Mouse (Mus musculus) urinary bladder, postnatal 4 days (tissue): ENCODE results near the gene Il9r.
"Not testable (repeated sequence)": the region's sequence is repeated elsewhere in the genome, so short reads cannot be mapped to it uniquely, and the experiment has no call there.

ENCODE experiments used
- DNase-seq, 2 experiments: peaks; one replicate each; pipeline ENCODE4 v3.0.0; 2021 to 2022; ENCODE audit warnings: low spot score in 2 of 2

The Il9r gene

DNA sequence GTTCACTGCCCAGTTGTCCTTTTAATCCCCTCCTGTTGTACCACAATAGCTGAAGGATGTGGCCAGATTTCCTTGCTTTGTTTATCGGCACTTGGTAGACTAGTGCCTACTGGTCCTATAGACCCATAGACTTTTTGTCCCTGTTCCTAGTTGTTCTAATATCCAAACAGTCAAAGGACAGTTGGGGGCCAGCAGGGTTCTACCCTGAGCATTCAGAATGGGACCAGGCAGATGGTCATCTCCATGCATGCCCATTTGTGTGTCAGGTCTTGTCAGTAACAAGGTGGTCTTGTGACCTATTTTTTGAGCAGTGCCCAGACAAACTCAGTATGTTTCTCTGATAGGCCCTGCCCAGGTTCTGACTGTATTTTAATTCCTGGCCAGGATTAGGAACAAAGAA lies 27.0 kb upstream of the Il9r start:
- no peak for DNase-seq

DNA sequence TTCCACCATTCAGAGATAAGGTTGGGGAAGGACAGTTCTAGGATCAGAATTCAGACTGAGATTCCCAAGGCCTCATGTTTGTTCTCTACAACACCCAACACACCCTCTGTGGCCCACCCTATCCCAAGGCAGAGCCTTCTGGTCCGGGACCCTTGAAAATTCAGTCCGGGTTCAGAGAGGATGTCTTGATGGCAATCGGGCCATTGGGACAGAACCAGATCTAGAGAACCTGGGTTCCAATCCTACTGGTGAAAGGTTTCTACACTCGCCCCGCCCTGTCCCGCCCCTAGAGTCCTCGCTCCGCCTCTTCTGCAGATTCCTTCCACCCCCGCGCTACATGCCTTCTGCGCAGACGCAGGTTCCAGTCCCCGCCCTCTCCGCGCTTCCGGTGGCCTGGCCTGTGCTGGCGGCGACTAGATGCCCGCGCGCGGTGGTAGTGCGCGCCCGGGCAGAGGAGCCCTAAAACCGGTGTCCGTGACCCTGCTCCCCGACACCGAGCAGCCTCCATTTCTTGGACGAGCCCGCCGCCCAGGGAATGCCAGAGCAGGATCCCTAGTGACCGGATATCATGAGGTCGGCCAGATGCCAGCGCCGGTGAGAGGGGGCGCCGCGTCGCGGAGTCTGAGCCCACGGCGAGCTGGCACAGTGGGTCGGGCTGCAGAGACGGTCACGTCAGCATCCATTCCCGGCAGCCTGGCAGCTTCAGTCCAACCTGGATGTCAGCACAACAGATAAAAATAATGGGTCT lies 26.2 kb upstream of the Il9r start, which contains the start of gene Mpg:
Gene Mpg, plus strand, starts transcription at position 382 of the 748 bp plus-strand sequence.
- DNase-seq: peak; percentile 85 to 86

DNA sequence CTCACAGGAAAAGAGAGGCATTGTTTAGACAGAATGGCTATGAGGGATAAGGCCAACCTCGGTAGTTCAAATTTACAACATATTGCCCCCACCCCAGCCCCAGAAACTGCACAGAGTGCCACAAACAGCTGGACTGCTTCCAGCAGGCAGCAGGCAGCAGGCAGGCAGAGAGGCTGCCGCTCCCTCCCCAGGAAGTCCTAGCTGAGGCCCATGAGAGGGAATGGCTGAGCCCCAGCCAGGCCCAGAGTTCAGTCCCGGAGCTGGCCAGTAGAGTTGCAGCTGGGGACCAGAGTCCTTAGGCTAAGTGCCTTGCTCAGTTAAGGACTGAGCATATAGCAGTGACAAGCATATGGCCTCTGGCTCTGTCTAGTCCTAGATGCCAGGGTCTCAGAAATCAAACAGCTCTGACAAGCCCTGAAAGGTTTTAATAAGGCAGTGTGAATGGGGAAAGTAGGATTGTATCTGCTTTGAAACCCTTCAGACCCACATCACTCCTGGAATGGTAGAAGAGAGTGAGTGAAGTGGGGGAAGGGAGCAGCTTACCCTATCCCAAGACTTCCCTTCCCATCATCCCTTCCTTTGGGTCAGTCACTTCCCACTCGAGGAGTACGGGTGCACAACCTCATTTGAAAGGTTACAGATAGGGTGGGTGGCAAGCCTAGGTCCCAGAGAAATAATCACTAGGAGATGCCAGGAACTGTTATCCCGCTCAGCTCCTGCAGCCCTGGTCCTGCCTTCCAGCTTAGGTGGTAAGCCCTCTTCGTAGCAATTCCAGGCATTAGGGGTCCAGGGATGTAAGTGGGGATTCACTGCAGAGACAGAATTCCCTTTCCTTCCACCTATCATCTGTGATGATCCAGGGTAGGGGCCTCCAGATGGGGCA lies 25.4 kb upstream of the Il9r start:
- DNase-seq: peak in 1 of 2 experiments; percentile 48

DNA sequence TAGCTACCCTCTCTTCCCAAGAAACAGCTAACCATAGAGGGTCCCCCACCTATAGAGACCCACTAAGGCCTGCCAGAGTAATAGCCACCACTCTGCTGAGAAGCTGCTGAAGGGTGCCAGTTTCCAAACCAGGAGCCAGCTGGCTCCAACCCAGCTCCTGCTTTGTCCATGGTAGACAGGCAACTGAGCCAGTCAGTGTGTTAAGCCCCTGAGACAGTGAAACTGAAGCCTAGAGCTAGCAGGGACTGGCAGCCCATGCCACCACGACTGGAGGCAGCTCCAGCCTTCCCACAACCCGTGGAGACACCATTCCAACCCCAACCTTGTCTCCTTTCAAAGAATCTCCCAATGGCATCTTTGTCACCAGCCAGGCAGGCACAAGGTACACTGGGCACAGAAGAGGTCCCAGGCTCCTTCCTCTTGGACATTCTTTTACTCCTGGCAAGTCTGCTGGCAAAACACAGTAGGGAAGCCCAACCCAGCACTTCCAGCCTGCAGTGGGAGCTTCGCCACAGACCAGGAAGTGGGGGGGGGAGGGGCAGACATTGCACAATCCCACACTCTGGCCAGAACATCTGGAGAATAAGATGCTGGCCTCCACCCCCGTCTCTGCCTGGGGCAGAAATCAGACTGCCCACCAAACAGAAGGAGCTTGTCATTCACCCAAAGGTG lies 24.5 kb upstream of the Il9r start:
- DNase-seq: peak; percentile 80 to 87

GRCm38 (mm10) chr11:32223297-32223967 lies 23.4 kb upstream of the Il9r start:
- no peak for DNase-seq

DNA sequence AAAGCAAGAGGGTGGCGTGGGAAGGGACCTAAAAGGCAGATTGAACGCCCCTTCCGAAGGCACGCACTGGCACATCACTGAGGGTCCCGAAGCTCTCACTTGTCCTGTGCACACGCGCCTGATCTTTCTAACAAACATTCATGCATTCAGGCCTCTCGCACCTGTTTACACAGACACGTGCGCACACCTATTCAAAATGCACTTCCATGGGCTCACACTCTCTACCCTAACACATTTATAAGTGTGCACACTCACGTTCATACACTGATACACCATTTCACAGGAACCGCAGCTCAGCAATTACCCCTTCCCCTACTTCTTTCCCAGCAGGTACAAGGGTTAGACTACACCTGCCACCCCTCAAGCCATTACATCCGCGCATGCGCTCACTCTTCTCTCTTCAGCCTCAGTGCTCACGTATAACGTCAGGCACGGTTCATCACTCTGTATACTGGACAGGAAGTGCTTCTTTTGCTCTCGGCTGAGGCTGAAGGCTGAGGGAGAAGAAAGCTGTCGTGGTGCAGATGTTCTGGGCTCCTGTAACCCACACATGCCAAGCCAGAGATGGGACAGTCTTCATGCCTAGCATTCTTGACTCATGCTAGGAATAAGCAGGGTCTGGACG lies 22.6 kb upstream of the Il9r start:
- no peak for DNase-seq

- DNase-seq: peak; percentile 73 to 77
Measured at GRCm38 (mm10) chr11:32221951-32222409, 21.9 kb upstream of the Il9r start, which contains the start of gene Rhbdf1. TSS of gene Rhbdf1 (minus strand) at chr11:32222300.

DNA sequence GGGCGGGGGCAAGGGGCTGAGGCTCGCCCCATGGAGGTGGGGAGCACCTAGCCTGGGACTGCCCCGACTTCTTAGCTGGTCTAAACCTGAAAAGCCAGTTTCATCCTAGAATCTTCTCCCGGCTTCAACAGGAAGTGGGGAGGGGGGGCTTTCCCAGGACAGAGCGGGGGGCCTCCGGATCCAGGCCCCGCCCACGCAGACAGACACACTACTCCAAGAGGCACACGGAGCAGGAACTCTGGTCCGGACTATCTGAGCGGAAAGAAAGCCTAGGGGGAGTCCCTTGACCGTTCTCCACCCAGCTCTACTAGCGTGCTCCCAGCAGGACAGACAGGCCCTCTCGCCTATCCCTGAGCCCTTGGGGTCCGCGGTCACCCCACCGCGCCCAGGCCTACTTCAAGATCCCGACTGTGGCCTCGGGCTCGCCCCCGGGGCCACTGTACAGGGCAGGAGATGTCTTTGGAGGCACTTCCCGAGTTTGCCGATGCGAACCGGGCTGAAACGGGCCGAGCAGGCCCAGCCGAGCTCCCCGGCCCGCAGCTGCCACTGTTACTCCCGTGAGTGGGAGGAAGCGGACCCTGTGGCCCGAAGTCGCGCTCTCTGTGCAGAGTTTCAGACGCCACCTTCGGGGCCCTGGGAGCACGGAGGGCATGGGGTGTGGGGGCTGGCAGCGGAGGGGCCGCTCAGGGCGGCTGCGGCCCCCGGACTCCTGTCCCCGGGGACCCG lies 21.3 kb upstream of the Il9r start:
- DNase-seq: peak in 1 of 2 experiments; percentile 72

GRCm38 (mm10) chr11:32220607-32221224 lies 20.6 kb upstream of the Il9r start:
- DNase-seq: no peak

GRCm38 (mm10) chr11:32219287-32219686 lies 19.2 kb upstream of the Il9r start:
- DNase-seq: no peak

GRCm38 (mm10) chr11:32218501-32219050 lies 18.5 kb upstream of the Il9r start:
- DNase-seq: no peak

DNA sequence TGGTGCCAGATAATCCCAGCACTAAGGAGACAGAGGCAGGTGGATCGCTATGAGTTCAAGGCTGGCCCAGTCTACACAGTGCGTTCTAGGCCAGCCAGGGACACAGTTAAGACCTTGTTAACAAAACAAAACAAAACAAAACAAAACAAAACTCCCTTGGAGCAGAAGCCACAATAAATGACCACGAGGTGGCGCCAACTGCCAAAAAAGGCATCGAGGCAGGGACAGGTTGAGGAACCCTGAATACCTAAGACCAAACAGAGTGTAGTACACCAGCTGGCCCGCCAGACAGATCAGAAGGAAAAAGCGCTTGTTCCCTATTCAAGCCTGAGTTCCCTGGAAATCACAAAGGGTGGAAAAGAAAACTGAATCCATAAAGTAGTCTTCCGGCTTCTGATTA lies 16.8 kb upstream of the Il9r start:
- DNase-seq: peak in 1 of 2 experiments; percentile 76

- DNase-seq: no peak
Measured at GRCm38 (mm10) chr11:32215372-32216162, 15.5 kb upstream of the Il9r start.

DNA sequence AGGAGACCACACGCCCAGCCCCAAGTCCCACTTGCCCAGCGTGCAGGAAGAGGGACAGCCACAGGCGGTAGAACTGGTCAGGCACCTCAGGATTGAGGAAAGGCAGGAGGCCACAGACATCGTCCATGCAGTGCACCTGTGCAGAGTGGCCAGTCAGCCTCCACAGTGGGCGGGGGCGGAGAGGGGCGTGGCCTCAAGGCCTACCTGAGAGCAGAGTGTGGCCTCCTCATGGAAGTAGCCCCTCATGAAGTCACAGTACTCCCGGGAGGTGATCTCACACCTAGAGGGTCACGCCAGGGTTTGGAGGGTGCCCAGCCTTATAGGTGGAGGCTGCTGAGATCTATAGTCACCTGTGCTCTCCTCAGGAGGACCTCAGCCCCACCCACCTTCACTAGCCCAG lies 10.5 kb upstream of the Il9r start:
- DNase-seq: no peak

GRCm38 (mm10) chr11:32205058-32205873 lies 5.2 kb upstream of the Il9r start, which contains the start of gene Snrnp25:
TSS of gene Snrnp25 (plus strand) at chr11:32205415.
- peak; percentile 92 to 95 for DNase-seq

DNA sequence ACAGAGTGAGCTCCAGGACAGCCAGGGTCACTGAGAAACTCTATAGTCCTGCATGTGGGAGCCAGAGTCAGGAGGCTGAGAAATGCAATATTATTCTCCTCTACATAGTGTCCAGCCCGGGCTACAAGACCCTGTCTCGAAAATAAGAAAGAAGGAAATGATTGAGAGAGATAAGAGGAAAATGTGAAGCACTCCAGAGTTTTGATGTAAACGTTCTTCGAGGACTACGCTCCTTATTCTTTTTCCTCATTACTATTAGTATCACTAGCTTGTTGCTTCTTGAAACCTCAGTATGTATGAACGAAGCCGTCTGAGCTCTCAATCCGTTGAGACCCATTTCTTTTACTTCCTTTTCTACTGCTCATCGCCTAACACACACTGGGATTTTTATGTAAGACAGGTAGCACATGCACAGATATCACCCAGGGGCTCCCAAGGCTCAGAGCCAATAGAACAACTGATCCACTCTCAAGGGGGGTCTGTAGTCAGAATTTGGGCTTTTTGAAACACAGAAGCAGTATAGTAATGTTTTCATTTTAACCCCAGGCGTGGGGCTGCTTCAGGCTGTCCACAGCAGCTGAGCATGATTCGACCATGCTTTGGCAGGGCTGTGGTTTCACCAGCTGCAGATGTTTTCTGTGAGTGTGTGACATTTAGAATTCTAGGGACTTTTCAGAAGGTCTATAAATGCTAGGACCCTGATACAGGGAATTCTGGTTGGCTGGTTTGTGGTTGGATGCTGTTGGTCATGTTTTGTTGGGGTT lies 2.0 kb upstream of the Il9r start:
- no peak for DNase-seq

GRCm38 (mm10) chr11:32200992-32201391 lies 913 bp upstream of the Il9r start:
- not testable (repeated sequence) for DNase-seq
